Mouse (Mus musculus): ENCODE results near the gene Scn8a. TPM values are rescaled to one million over a fixed set of nuclear protein-coding genes. Genes with fewer than 3 reads are reported as not detected.
A peak's percentile ranks its signal among the peaks of the same experiment; 100 is the strongest.
"Not testable (repeated sequence)": the region's sequence is repeated elsewhere in the genome, so short reads cannot be mapped to it uniquely, and the experiment has no call there.

The Scn8a gene
- 0.20 and 0.60 TPM in 2 replicates for polyA plus RNA-seq (2012; rRNA removed)

DNA sequence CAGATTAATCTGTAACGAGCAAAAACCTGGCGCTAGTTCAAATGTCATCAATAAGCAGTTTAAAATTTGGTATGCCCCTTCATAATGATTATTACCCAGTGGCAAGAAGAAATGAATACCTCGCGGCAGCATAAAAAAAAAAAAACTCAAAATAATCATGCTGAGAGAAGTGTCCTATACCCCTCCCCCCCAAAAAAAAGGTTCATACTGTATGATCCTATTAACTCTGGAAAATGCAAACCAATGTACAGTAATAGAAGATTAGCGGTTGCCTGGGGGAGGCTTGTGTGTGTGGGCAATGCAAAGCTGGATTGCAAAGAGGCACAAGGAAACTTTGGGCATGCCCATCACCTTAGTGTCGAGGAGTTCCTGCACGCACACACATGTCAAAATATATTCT is at the start of gene Scn8a:
Gene Scn8a, plus strand, starts transcription at position 301 of the 400 bp plus-strand sequence.
- peaks cover 9% of the 10 kb centered on the region; the same call in 1 of the 2 replicates for H3K4me1 ChIP-seq (replicated peaks; ENCODE audit: control insufficient read depth, insufficient read depth, low read length)
- H3K4me3 ChIP-seq (ENCODE audit: control insufficient read depth, insufficient read depth, low read length), result peak within 1 kb of the TSS; percentile 19; the same call in 1 of the 2 replicates
- DNase-seq, result no peak
- 73% methylated on average over 7 of the region's 7 CpGs for WGBS
- TF ChIP-seq CTCF (IDR thresholded peaks at IDR 0.05; ENCODE audit: borderline replicate concordance, control insufficient read depth, extremely low read depth, insufficient read depth, low read length, poor library complexity) (no peak), POLR2A (IDR thresholded peaks at IDR 0.05; ENCODE audit: control insufficient read depth, extremely low read depth, insufficient read depth, low read length, poor library complexity) (no peak)
- H3K36me3 ChIP-seq (ENCODE audit: control insufficient read depth, insufficient read depth, low read length), result no peaks in the 10 kb centered on the region
- H3K27me3 ChIP-seq (ENCODE audit: control insufficient read depth, insufficient read depth, low read length), result peaks cover 7% of the 10 kb centered on the region
- H3K27ac ChIP-seq (ENCODE audit: control insufficient read depth, insufficient read depth, low read length), result no peak within 1 kb of the TSS

DNA sequence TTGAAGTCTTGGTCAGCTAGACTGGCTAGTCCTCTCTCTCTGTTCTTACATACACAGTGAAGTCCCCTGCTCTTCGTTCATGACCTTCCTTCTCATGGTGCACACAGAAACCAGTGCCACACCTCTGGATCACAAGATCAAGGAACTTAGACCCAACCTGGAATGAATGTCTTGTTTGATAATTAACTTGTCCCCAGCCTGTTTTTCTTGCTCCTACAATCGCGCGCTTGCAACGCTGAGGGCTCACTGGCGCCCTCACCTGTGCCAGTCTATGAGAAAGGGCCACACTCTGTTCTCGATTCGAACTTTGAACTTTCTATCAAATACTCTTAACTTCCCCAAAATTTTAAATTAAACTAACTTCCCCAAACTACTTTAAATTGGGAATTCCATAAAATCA is 47.8 kb upstream of the Scn8a start:
- no peak overlapping the region for H3K4me3 ChIP-seq (ENCODE audit: control insufficient read depth, insufficient read depth, low read length)
- H3K4me1 ChIP-seq (replicated peaks; ENCODE audit: control insufficient read depth, insufficient read depth, low read length), result no peaks in the 10 kb centered on the region
- DNase-seq, result no peak
- H3K27ac ChIP-seq (ENCODE audit: control insufficient read depth, insufficient read depth, low read length), result no peak overlapping the region
- TF ChIP-seq CTCF (IDR thresholded peaks at IDR 0.05; ENCODE audit: borderline replicate concordance, control insufficient read depth, extremely low read depth, insufficient read depth, low read length, poor library complexity) (no peak), POLR2A (IDR thresholded peaks at IDR 0.05; ENCODE audit: control insufficient read depth, extremely low read depth, insufficient read depth, low read length, poor library complexity) (no peak)
- no peaks in the 10 kb centered on the region for H3K36me3 ChIP-seq (ENCODE audit: control insufficient read depth, insufficient read depth, low read length)
- 31% methylated on average over 8 of the region's 8 CpGs for WGBS
- no peaks in the 10 kb centered on the region for H3K27me3 ChIP-seq (ENCODE audit: control insufficient read depth, insufficient read depth, low read length)

DNA sequence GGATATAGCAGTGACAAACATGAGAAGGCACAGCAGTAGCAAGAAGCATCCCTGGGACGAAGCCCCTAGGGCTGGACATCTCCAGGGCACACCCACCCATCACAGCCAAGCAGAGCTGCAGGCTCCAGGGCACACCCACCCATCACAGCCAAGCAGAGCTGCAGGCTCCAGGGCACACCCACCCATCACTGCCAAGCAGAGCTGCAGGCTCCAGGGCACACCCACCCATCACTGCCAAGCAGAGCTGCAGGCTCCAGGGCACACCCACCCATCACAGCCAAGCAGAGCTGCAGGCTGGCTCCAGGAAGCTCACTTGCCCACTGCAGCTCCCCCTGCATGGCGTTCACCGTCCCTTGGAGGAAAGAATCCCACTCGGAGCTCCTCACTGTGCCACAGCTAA is 47.3 kb upstream of the Scn8a start:
- not testable (repeated sequence) for H3K36me3 ChIP-seq (ENCODE audit: control insufficient read depth, insufficient read depth, low read length); H3K4me1 ChIP-seq (replicated peaks; ENCODE audit: control insufficient read depth, insufficient read depth, low read length); H3K4me3 ChIP-seq (ENCODE audit: control insufficient read depth, insufficient read depth, low read length); H3K27me3 ChIP-seq (ENCODE audit: control insufficient read depth, insufficient read depth, low read length); DNase-seq; H3K27ac ChIP-seq (ENCODE audit: control insufficient read depth, insufficient read depth, low read length)
- 79% methylated on average over 4 of the region's 4 CpGs for WGBS

DNA sequence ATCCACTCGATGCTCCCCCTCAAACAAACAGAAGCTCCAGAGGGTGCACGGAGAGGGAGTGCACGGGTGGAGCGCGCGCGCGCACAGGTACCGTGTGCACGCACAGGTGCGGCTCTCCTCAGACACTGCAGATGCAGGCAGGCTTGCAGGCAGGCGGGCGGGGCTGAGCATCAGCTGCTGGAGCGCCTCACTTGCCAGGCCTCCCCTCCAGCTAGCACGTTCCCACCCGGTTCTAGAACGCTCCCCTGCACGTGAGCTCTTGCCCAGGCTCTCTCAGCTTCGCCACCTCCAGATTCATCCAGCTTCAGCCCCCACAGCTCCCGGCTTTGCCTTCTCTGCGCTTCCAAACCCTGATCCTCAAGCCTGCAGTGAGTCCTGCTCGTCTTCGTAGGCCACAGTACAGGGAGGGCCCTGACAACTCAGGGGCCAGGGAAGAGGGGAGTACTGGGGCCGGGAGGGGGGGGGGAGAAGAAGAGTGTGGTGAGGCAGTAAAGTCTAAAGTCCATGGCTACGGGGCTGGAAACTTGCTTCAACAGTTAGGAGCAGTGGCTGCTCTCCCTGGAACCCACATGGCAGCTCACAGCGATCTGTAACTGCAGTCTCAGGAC is 44.3 kb upstream of the Scn8a start:
- 33% methylated on average over 26 of the region's 26 CpGs for WGBS
- Histone ChIP-seq H3K36me3 (ENCODE audit: control insufficient read depth, insufficient read depth, low read length) (no peaks in the 10 kb centered on the region), H3K4me3 (ENCODE audit: control insufficient read depth, insufficient read depth, low read length) (no peak overlapping the region), H3K27me3 (ENCODE audit: control insufficient read depth, insufficient read depth, low read length) (no peaks in the 10 kb centered on the region), H3K4me1 (replicated peaks; ENCODE audit: control insufficient read depth, insufficient read depth, low read length) (no peaks in the 10 kb centered on the region), H3K27ac (ENCODE audit: control insufficient read depth, insufficient read depth, low read length) (no peak overlapping the region)
- no peak for DNase-seq
- TF ChIP-seq POLR2A (IDR thresholded peaks at IDR 0.05; ENCODE audit: control insufficient read depth, extremely low read depth, insufficient read depth, low read length, poor library complexity) (no peak), CTCF (IDR thresholded peaks at IDR 0.05; ENCODE audit: borderline replicate concordance, control insufficient read depth, extremely low read depth, insufficient read depth, low read length, poor library complexity) (no peak)

DNA sequence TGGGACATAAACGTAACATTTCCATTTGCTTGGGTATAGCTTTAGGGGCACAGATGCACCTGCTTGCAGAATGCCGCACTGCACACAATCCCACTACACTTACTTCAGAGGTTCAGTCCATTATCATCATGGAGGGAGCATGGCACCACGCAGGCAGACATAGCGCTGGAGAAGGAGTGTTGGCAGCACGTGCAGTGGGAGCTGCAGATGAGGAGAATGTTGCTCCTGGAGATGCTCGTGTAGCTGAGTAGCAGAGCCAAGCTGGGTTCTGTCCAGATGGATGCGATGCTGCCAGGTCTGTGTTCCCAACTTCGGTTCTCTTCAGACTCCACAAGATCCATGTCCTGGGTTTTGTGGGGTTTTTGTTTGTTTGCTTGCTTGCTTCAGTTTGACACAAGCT is 43.6 kb upstream of the Scn8a start:
- 90% methylated on average over 8 of the region's 8 CpGs for WGBS
- DNase-seq, result no peak
- Histone ChIP-seq H3K27ac (ENCODE audit: control insufficient read depth, insufficient read depth, low read length) (no peak overlapping the region), H3K27me3 (ENCODE audit: control insufficient read depth, insufficient read depth, low read length) (no peaks in the 10 kb centered on the region), H3K36me3 (ENCODE audit: control insufficient read depth, insufficient read depth, low read length) (no peaks in the 10 kb centered on the region), H3K4me3 (ENCODE audit: control insufficient read depth, insufficient read depth, low read length) (no peak overlapping the region), H3K4me1 (replicated peaks; ENCODE audit: control insufficient read depth, insufficient read depth, low read length) (no peaks in the 10 kb centered on the region)
- TF ChIP-seq POLR2A (IDR thresholded peaks at IDR 0.05; ENCODE audit: control insufficient read depth, extremely low read depth, insufficient read depth, low read length, poor library complexity) (no peak), CTCF (IDR thresholded peaks at IDR 0.05; ENCODE audit: borderline replicate concordance, control insufficient read depth, extremely low read depth, insufficient read depth, low read length, poor library complexity) (no peak)

DNA sequence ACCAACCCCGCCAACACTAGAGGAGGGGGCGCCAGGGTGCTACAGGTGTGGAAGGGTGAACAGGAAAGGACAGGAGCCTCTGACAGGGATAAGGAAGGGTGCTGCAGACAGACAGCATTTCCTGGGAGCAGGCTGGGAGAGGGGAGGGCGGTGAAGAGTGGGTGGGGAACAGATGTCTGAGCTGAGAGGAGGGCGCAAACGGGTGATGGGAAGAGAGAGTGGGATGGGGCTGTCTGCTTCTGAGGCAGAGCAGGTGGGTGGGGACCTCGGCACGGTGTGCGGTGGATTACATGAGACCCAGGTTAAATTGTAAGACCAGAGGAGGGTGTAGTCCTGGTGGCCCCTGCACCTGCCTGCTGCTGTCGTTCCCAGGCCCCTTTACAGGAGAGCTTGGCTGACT is 39.9 kb upstream of the Scn8a start:
- no peaks in the 10 kb centered on the region for H3K4me1 ChIP-seq (replicated peaks; ENCODE audit: control insufficient read depth, insufficient read depth, low read length)
- H3K27ac ChIP-seq (ENCODE audit: control insufficient read depth, insufficient read depth, low read length), result no peak overlapping the region
- TF ChIP-seq POLR2A (IDR thresholded peaks at IDR 0.05; ENCODE audit: control insufficient read depth, extremely low read depth, insufficient read depth, low read length, poor library complexity) (no peak), CTCF (IDR thresholded peaks at IDR 0.05; ENCODE audit: borderline replicate concordance, control insufficient read depth, extremely low read depth, insufficient read depth, low read length, poor library complexity) (no peak)
- 95% methylated on average over 9 of the region's 9 CpGs for WGBS
- H3K4me3 ChIP-seq (ENCODE audit: control insufficient read depth, insufficient read depth, low read length), result no peak overlapping the region
- H3K27me3 ChIP-seq (ENCODE audit: control insufficient read depth, insufficient read depth, low read length), result no peaks in the 10 kb centered on the region
- DNase-seq, result no peak
- H3K36me3 ChIP-seq (ENCODE audit: control insufficient read depth, insufficient read depth, low read length), result no peaks in the 10 kb centered on the region

DNA sequence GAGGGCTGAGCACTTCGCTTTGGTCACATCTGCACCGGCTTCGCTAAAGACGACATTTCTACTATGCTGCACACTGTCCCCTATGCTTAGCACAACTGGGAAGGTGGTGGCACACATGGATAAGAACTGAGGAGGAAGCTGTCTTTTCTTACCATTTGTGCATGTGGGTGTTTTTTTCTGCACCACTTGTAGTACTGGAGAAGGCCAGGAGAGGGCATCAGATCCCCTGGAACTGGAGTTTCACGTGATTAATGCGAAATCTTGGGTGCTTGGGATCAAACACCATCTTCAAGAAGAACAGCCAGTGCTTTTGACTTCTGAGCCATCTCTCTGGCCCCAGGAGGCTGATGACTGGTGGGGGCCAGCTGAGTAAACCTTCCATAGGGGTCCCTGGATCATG is 39.0 kb upstream of the Scn8a start:
- Histone ChIP-seq H3K36me3 (ENCODE audit: control insufficient read depth, insufficient read depth, low read length) (no peaks in the 10 kb centered on the region), H3K4me3 (ENCODE audit: control insufficient read depth, insufficient read depth, low read length) (no peak overlapping the region), H3K4me1 (replicated peaks; ENCODE audit: control insufficient read depth, insufficient read depth, low read length) (no peaks in the 10 kb centered on the region), H3K27ac (ENCODE audit: control insufficient read depth, insufficient read depth, low read length) (no peak overlapping the region), H3K27me3 (ENCODE audit: control insufficient read depth, insufficient read depth, low read length) (no peaks in the 10 kb centered on the region)
- peak; percentile 41 for DNase-seq
- 62% methylated on average over 6 of the region's 6 CpGs for WGBS
- no peak for TF ChIP-seq POLR2A (IDR thresholded peaks at IDR 0.05; ENCODE audit: control insufficient read depth, extremely low read depth, insufficient read depth, low read length, poor library complexity)
- no peak for TF ChIP-seq CTCF (IDR thresholded peaks at IDR 0.05; ENCODE audit: borderline replicate concordance, control insufficient read depth, extremely low read depth, insufficient read depth, low read length, poor library complexity)
